Mouse (Mus musculus) neural tube, embryonic 11.5 days (tissue): ENCODE measurements around the gene Mapk1. TPM values are rescaled to one million over a fixed set of nuclear protein-coding genes. Genes with fewer than 3 reads are reported as not detected.
"Not testable (repeated sequence)": the region's sequence is repeated elsewhere in the genome, so short reads cannot be mapped to it uniquely, and the experiment has no call there.

Source experiments
- ATAC-seq: fragments of 200-750 bp; cut with Nextera tagmentation; 2 replicates; pipeline ENCODE4 v1.8.0; 2017; ENCODE audit warnings: moderate number of reproducible peaks, mild to moderate bottlenecking, moderate TSS enrichment, moderate library complexity; ENCODE audit not compliant: insufficient read depth, low FRiP score, low TSS enrichment
- DNase-seq: peaks from one replicate; pipeline ENCODE4 v3.0.0-alpha.2; 2015; ENCODE audit warnings: low spot score
- H3K27ac ChIP-seq: fragments of 300-500 bp; sonication (generic); 2 replicates; pipeline ENCODE4 v1.5.1; 2014; ENCODE audit warnings: low read depth, mild to moderate bottlenecking, low read length
- H3K27me3 ChIP-seq: fragments of 300-500 bp; sonication (generic); 2 replicates; pipeline ENCODE4 v1.6.1; 2014; ENCODE audit warnings: mild to moderate bottlenecking, low read length, mixed read lengths; ENCODE audit not compliant: control insufficient read depth, insufficient read depth
- H3K36me3 ChIP-seq: fragments of 300-500 bp; sonication (generic); 2 replicates; pipeline ENCODE4 v1.6.1; 2014; ENCODE audit warnings: mild to moderate bottlenecking, low read length, moderate library complexity, mixed read lengths; ENCODE audit not compliant: control insufficient read depth, insufficient read depth
- H3K4me1 ChIP-seq: fragments of 300-500 bp; sonication (generic); 2 replicates; pipeline ENCODE4 v1.6.1; 2014; ENCODE audit warnings: low read length, mixed read lengths; ENCODE audit not compliant: control insufficient read depth, insufficient read depth
- H3K4me2 ChIP-seq: fragments of 300-500 bp; sonication (generic); 2 replicates; pipeline ENCODE4 v1.6.1; 2014; ENCODE audit warnings: low read depth, mild to moderate bottlenecking, moderate library complexity
- H3K4me3 ChIP-seq: fragments of 300-500 bp; sonication (generic); 2 replicates; pipeline ENCODE4 v1.5.1; 2014; ENCODE audit warnings: low read depth, low read length
- H3K9ac ChIP-seq: fragments of 300-500 bp; sonication (generic); 2 replicates; pipeline ENCODE4 v1.6.1; 2014; ENCODE audit warnings: mild to moderate bottlenecking, low read length
- H3K9me3 ChIP-seq: fragments of 300-500 bp; sonication (generic); 2 replicates; pipeline ENCODE4 v1.6.1; 2016; ENCODE audit warnings: low read length; ENCODE audit not compliant: control insufficient read depth
- WGBS: fragments of 180-500 bp; shearing (Covaris S2); extraction: QIAGEN DNeasy Blood & Tissue Kit; methylation state at CpG from one replicate; pipeline ENCODE4 v1.1.7; 2014; 5-methylcytosine and 5-hydroxymethylcytosine counted together
- polyA plus RNA-seq: library from polyadenylated mRNA; unstranded; fragments of >200 nt; fragmentation: Nextera tagmentation; extraction: Ambion mirVana; gene quantifications from 2 replicates; pipeline ENCODE4 v1.2.1, GENCODE M21; 2014

The Mapk1 gene
- polyA plus RNA-seq, 1 experiment from 2014 or later, result 224 TPM

- no peaks in the 10 kb centered on the region for H3K9me3 ChIP-seq
- peaks cover 6% of the 10 kb centered on the region; the same call in 1 of the 2 replicates for H3K4me1 ChIP-seq
- H3K27me3 ChIP-seq, result no peaks in the 10 kb centered on the region
- peak; percentile 40 for ATAC-seq
- no peak overlapping the region for H3K27ac ChIP-seq
- H3K9ac ChIP-seq, result peak overlapping the region; percentile 75
- DNase-seq, result no peak
- peak overlapping the region; percentile 57 for H3K4me2 ChIP-seq
- H3K4me3 ChIP-seq, result peak overlapping the region; percentile 78
- H3K36me3 ChIP-seq, result no peaks in the 10 kb centered on the region
- WGBS, result 50% methylated on average over 1 of the region's 2 CpGs
Measured at GRCm38 (mm10) chr16:16982636-16983035, 546 bp upstream of the Mapk1 start.

- DNase-seq (peak; percentile 77), ATAC-seq (peak; percentile 66)
- H3K9ac ChIP-seq, result peak overlapping the region; percentile 75
- peak overlapping the region; percentile 78 for H3K4me3 ChIP-seq
- H3K9me3 ChIP-seq, result no peaks in the 10 kb centered on the region
- whole genome bisulfite sequencing, result under 1% methylated on average over 68 of the region's 75 CpGs
- H3K4me1 ChIP-seq, result peaks cover 6% of the 10 kb centered on the region; the same call in 1 of the 2 replicates
- H3K27me3 ChIP-seq, result no peaks in the 10 kb centered on the region
- H3K27ac ChIP-seq, result peak overlapping the region; percentile 71
- no peaks in the 10 kb centered on the region for H3K36me3 ChIP-seq
- H3K4me2 ChIP-seq, result peak overlapping the region; percentile 42
Measured at GRCm38 (mm10) chr16:16983534-16984422, 596 bp downstream of the Mapk1 start.

- Histone ChIP-seq H3K27ac (no peak overlapping the region), H3K9me3 (no peaks in the 10 kb centered on the region), H3K9ac (no peak overlapping the region), H3K4me1 (peaks cover 6% of the 10 kb centered on the region; the same call in 1 of the 2 replicates), H3K36me3 (no peaks in the 10 kb centered on the region), H3K4me2 (peak overlapping the region; percentile 42), H3K4me3 (peak overlapping the region; percentile 78), H3K27me3 (no peaks in the 10 kb centered on the region)
- DNase-seq (no peak), ATAC-seq (no peak)
- 38% methylated on average over 9 of the region's 9 CpGs for WGBS
Measured at GRCm38 (mm10) chr16:16984423-16984941, 1.3 kb downstream of the Mapk1 start.

GRCm38 (mm10) chr16:16987248-16987647 is 4.1 kb downstream of the Mapk1 start:
- H3K36me3 ChIP-seq, result no peaks in the 10 kb centered on the region
- ATAC-seq (no peak), DNase-seq (no peak)
- H3K27ac ChIP-seq, result no peak overlapping the region
- no peaks in the 10 kb centered on the region for H3K9me3 ChIP-seq
- H3K4me2 ChIP-seq, result no peak overlapping the region
- WGBS, result 80% methylated on average over 2 of the region's 2 CpGs
- no peak overlapping the region for H3K9ac ChIP-seq
- no peaks in the 10 kb centered on the region for H3K27me3 ChIP-seq
- no peak overlapping the region for H3K4me3 ChIP-seq
- H3K4me1 ChIP-seq, result peaks cover 6% of the 10 kb centered on the region; the same call in 1 of the 2 replicates

- no peak for DNase-seq
- Histone ChIP-seq H3K27me3 (no peaks in the 10 kb centered on the region), H3K4me1 (peaks cover 6% of the 10 kb centered on the region; the same call in 1 of the 2 replicates), H3K36me3 (no peaks in the 10 kb centered on the region), H3K9ac (no peak overlapping the region), H3K9me3 (no peaks in the 10 kb centered on the region), H3K4me3 (no peak overlapping the region), H3K27ac (no peak overlapping the region), H3K4me2 (no peak overlapping the region)
- WGBS, result 92% methylated on average over 5 of the region's 5 CpGs
- no peak for ATAC-seq
Measured at GRCm38 (mm10) chr16:16988842-16989241, 5.7 kb downstream of the Mapk1 start.

GRCm38 (mm10) chr16:16990021-16990420 is 6.8 kb downstream of the Mapk1 start:
- ATAC-seq (no peak), DNase-seq (no peak)
- Histone ChIP-seq H3K4me3 (no peak overlapping the region), H3K9me3 (no peaks in the 10 kb centered on the region), H3K27me3 (no peaks in the 10 kb centered on the region), H3K9ac (no peak overlapping the region), H3K4me2 (no peak overlapping the region), H3K27ac (no peak overlapping the region), H3K4me1 (peaks cover 5% of the 10 kb centered on the region; the same call in 1 of the 2 replicates), H3K36me3 (no peaks in the 10 kb centered on the region)
- 85% methylated on average over 4 of the region's 4 CpGs for WGBS

- H3K4me3 ChIP-seq, result no peak overlapping the region
- H3K4me2 ChIP-seq, result no peak overlapping the region
- H3K27me3 ChIP-seq, result no peaks in the 10 kb centered on the region
- no peak overlapping the region for H3K27ac ChIP-seq
- 92% methylated on average over 4 of the region's 4 CpGs for WGBS
- H3K9ac ChIP-seq, result no peak overlapping the region
- no peaks in the 10 kb centered on the region for H3K36me3 ChIP-seq
- ATAC-seq (no peak), DNase-seq (no peak)
- no peaks in the 10 kb centered on the region for H3K9me3 ChIP-seq
- no peaks in the 10 kb centered on the region for H3K4me1 ChIP-seq
Measured at GRCm38 (mm10) chr16:16994426-16995052, 11.4 kb downstream of the Mapk1 start.

- not testable (repeated sequence) for ATAC-seq, DNase-seq, H3K4me3 ChIP-seq, H3K4me1 ChIP-seq, H3K9ac ChIP-seq, H3K36me3 ChIP-seq, H3K9me3 ChIP-seq, H3K27me3 ChIP-seq, H3K4me2 ChIP-seq, H3K27ac ChIP-seq
- 92% methylated on average over 10 of the region's 10 CpGs for WGBS
Measured at GRCm38 (mm10) chr16:16996121-16996729, 13.0 kb downstream of the Mapk1 start.
